Mouse (Mus musculus): ENCODE measurements around the gene Il3. TPM values are rescaled to one million over a fixed set of nuclear protein-coding genes. Genes with fewer than 3 reads are reported as not detected.
"Not testable (repeated sequence)": the region's sequence is repeated elsewhere in the genome, so short reads cannot be mapped to it uniquely, and the experiment has no call there.

Gene Il3
- polyA plus RNA-seq, 1 experiment from 2014 or later, result not detected

GRCm38 (mm10) chr11:54303728-54304470, 36.8 kb upstream of the Il3 start, which contains the start of gene Acsl6:
TSS of gene Acsl6 (plus strand) at chr11:54303798.
- Histone ChIP-seq H3K27ac (no peak within 1 kb of the TSS), H3K4me1 (replicated peaks) (no peaks in the 10 kb centered on the region), H3K27me3 (peaks cover 59% of the 10 kb centered on the region), H3K36me3 (no peaks in the 10 kb centered on the region), H3K4me3 (replicated peaks) (peak within 1 kb of the TSS; percentile 49), H3K9me3 (replicated peaks) (no peaks in the 10 kb centered on the region), H3K4me2 (peak within 1 kb of the TSS; percentile 65), H3K9ac (no peak within 1 kb of the TSS; the same call in 1 of the 2 replicates)
- DNase-seq (no peak), ATAC-seq (ENCODE audit: low read depth) (no peak)
- WGBS (ENCODE audit: insufficient replicate concordance), result under 1% methylated on average over 56 of the region's 59 CpGs

- 19% methylated on average over 6 of the region's 6 CpGs for WGBS (ENCODE audit: insufficient replicate concordance)
- no peak overlapping the region for H3K4me3 ChIP-seq (replicated peaks)
- H3K27me3 ChIP-seq, result peaks cover 59% of the 10 kb centered on the region
- no peak for ATAC-seq (ENCODE audit: low read depth)
- no peak overlapping the region for H3K9ac ChIP-seq
- H3K4me2 ChIP-seq, result no peak overlapping the region
- DNase-seq, result peak; percentile 10
- no peaks in the 10 kb centered on the region for H3K4me1 ChIP-seq (replicated peaks)
- no peaks in the 10 kb centered on the region for H3K9me3 ChIP-seq (replicated peaks)
- H3K36me3 ChIP-seq, result no peaks in the 10 kb centered on the region
- H3K27ac ChIP-seq, result no peak overlapping the region
Observed at GRCm38 (mm10) chr11:54303076-54303727, 36.1 kb upstream of the Il3 start.

GRCm38 (mm10) chr11:54302606-54303005, 35.5 kb upstream of the Il3 start:
- no peak for ATAC-seq (ENCODE audit: low read depth)
- peaks cover 59% of the 10 kb centered on the region for H3K27me3 ChIP-seq
- WGBS (ENCODE audit: insufficient replicate concordance), result 67% methylated on average over 3 of the region's 3 CpGs

GRCm38 (mm10) chr11:54301994-54302393, 34.9 kb upstream of the Il3 start:
- no peak overlapping the region for H3K4me3 ChIP-seq (replicated peaks)
- H3K4me1 ChIP-seq (replicated peaks), result no peaks in the 10 kb centered on the region
- H3K36me3 ChIP-seq, result no peaks in the 10 kb centered on the region
- DNase-seq (no peak), ATAC-seq (ENCODE audit: low read depth) (no peak)
- H3K9me3 ChIP-seq (replicated peaks), result no peaks in the 10 kb centered on the region
- peaks cover 54% of the 10 kb centered on the region for H3K27me3 ChIP-seq
- no peak overlapping the region for H3K27ac ChIP-seq
- no peak overlapping the region for H3K4me2 ChIP-seq
- H3K9ac ChIP-seq, result no peak overlapping the region
- WGBS (ENCODE audit: insufficient replicate concordance), result 76% methylated on average over 8 of the region's 8 CpGs

More at GRCm38 (mm10) chr11:54302606-54303005, 35.5 kb upstream of the Il3 start:
- Histone ChIP-seq H3K4me1 (replicated peaks) (no peaks in the 10 kb centered on the region), H3K4me3 (replicated peaks) (no peak overlapping the region), H3K9ac (no peak overlapping the region), H3K4me2 (no peak overlapping the region), H3K36me3 (no peaks in the 10 kb centered on the region), H3K27ac (no peak overlapping the region), H3K9me3 (replicated peaks) (no peaks in the 10 kb centered on the region)
- DNase-seq, result no peak

GRCm38 (mm10) chr11:54298777-54299176, 31.7 kb upstream of the Il3 start:
- ATAC-seq (ENCODE audit: low read depth), result no peak
- no peaks in the 10 kb centered on the region for H3K9me3 ChIP-seq (replicated peaks)
- no peak overlapping the region for H3K9ac ChIP-seq

GRCm38 (mm10) chr11:54297471-54297870, 30.4 kb upstream of the Il3 start:
- not testable (repeated sequence) for H3K9ac ChIP-seq; H3K9me3 ChIP-seq (replicated peaks); H3K4me2 ChIP-seq; H3K36me3 ChIP-seq; DNase-seq; ATAC-seq (ENCODE audit: low read depth); H3K4me1 ChIP-seq (replicated peaks); H3K4me3 ChIP-seq (replicated peaks); H3K27me3 ChIP-seq; H3K27ac ChIP-seq
- 75% methylated on average over 2 of the region's 2 CpGs for WGBS (ENCODE audit: insufficient replicate concordance)

More at GRCm38 (mm10) chr11:54298777-54299176, 31.7 kb upstream of the Il3 start:
- Histone ChIP-seq H3K27me3 (peaks cover 23% of the 10 kb centered on the region), H3K4me2 (no peak overlapping the region), H3K27ac (no peak overlapping the region), H3K4me3 (replicated peaks) (no peak overlapping the region), H3K4me1 (replicated peaks) (no peaks in the 10 kb centered on the region), H3K36me3 (no peaks in the 10 kb centered on the region)
- no peak for DNase-seq

- DNase-seq (no peak), ATAC-seq (ENCODE audit: low read depth) (no peak)
- no peak overlapping the region for H3K4me3 ChIP-seq (replicated peaks)
- no peak overlapping the region for H3K9ac ChIP-seq
- WGBS (ENCODE audit: insufficient replicate concordance), result 68% methylated on average over 1 of the region's 1 CpGs
- H3K27me3 ChIP-seq, result 0 out of 2 replicates have a peak, but pooled peaks cover 2% of the 10 kb centered on the region
- no peaks in the 10 kb centered on the region for H3K36me3 ChIP-seq
- H3K4me1 ChIP-seq (replicated peaks), result no peaks in the 10 kb centered on the region
- H3K27ac ChIP-seq, result no peak overlapping the region
- no peaks in the 10 kb centered on the region for H3K9me3 ChIP-seq (replicated peaks)
- H3K4me2 ChIP-seq, result no peak overlapping the region
Observed at GRCm38 (mm10) chr11:54296734-54297133, 29.7 kb upstream of the Il3 start.

GRCm38 (mm10) chr11:54295971-54296370, 28.9 kb upstream of the Il3 start:
- H3K9me3 ChIP-seq (replicated peaks), result no peaks in the 10 kb centered on the region
- H3K9ac ChIP-seq, result no peak overlapping the region
- H3K4me1 ChIP-seq (replicated peaks), result no peaks in the 10 kb centered on the region
- H3K27me3 ChIP-seq, result no peaks in the 10 kb centered on the region
- no peaks in the 10 kb centered on the region for H3K36me3 ChIP-seq
- DNase-seq (no peak), ATAC-seq (ENCODE audit: low read depth) (no peak)
- H3K27ac ChIP-seq, result no peak overlapping the region
- H3K4me2 ChIP-seq, result no peak overlapping the region
- H3K4me3 ChIP-seq (replicated peaks), result no peak overlapping the region
- 58% methylated on average over 4 of the region's 4 CpGs for WGBS (ENCODE audit: insufficient replicate concordance)

- no peak for DNase-seq
- no peak overlapping the region for H3K27ac ChIP-seq
- ATAC-seq (ENCODE audit: low read depth), result no peak
- no peak overlapping the region for H3K9ac ChIP-seq
- WGBS (ENCODE audit: insufficient replicate concordance), result 50% methylated on average over 12 of the region's 12 CpGs
- no peaks in the 10 kb centered on the region for H3K27me3 ChIP-seq
- H3K4me3 ChIP-seq (replicated peaks), result no peak overlapping the region
- no peaks in the 10 kb centered on the region for H3K9me3 ChIP-seq (replicated peaks)
- H3K36me3 ChIP-seq, result no peaks in the 10 kb centered on the region
- no peak overlapping the region for H3K4me2 ChIP-seq
- no peaks in the 10 kb centered on the region for H3K4me1 ChIP-seq (replicated peaks)
Observed at GRCm38 (mm10) chr11:54293980-54294807, 27.1 kb upstream of the Il3 start.

- DNase-seq (no peak), ATAC-seq (ENCODE audit: low read depth) (no peak)
- H3K4me2 ChIP-seq, result no peak overlapping the region
- no peak overlapping the region for H3K27ac ChIP-seq
- no peak overlapping the region for H3K4me3 ChIP-seq (replicated peaks)
- no peaks in the 10 kb centered on the region for H3K27me3 ChIP-seq
- no peaks in the 10 kb centered on the region for H3K4me1 ChIP-seq (replicated peaks)
- whole genome bisulfite sequencing (ENCODE audit: insufficient replicate concordance), result 68% methylated on average over 2 of the region's 2 CpGs
- H3K9ac ChIP-seq, result no peak overlapping the region
- H3K9me3 ChIP-seq (replicated peaks), result no peaks in the 10 kb centered on the region
- H3K36me3 ChIP-seq, result no peaks in the 10 kb centered on the region
Observed at GRCm38 (mm10) chr11:54292163-54292562, 25.1 kb upstream of the Il3 start.

- 46% methylated on average over 8 of the region's 8 CpGs for WGBS (ENCODE audit: insufficient replicate concordance)
- no peaks in the 10 kb centered on the region for H3K9me3 ChIP-seq (replicated peaks)
- H3K4me1 ChIP-seq (replicated peaks), result no peaks in the 10 kb centered on the region
- H3K4me2 ChIP-seq, result no peak overlapping the region
- no peak overlapping the region for H3K27ac ChIP-seq
- no peaks in the 10 kb centered on the region for H3K36me3 ChIP-seq
- H3K4me3 ChIP-seq (replicated peaks), result no peak overlapping the region
- DNase-seq (no peak), ATAC-seq (ENCODE audit: low read depth) (no peak)
- H3K9ac ChIP-seq, result no peak overlapping the region
- no peaks in the 10 kb centered on the region for H3K27me3 ChIP-seq
Observed at GRCm38 (mm10) chr11:54287821-54288453, 20.9 kb upstream of the Il3 start.

All from liver, embryonic 13.5 days (tissue).